Mouse (Mus musculus): Measurements from ENCODE around the gene Gng7.
A peak's percentile ranks its signal among the peaks of the same experiment; 100 is the strongest.

Gene Gng7

DNA sequence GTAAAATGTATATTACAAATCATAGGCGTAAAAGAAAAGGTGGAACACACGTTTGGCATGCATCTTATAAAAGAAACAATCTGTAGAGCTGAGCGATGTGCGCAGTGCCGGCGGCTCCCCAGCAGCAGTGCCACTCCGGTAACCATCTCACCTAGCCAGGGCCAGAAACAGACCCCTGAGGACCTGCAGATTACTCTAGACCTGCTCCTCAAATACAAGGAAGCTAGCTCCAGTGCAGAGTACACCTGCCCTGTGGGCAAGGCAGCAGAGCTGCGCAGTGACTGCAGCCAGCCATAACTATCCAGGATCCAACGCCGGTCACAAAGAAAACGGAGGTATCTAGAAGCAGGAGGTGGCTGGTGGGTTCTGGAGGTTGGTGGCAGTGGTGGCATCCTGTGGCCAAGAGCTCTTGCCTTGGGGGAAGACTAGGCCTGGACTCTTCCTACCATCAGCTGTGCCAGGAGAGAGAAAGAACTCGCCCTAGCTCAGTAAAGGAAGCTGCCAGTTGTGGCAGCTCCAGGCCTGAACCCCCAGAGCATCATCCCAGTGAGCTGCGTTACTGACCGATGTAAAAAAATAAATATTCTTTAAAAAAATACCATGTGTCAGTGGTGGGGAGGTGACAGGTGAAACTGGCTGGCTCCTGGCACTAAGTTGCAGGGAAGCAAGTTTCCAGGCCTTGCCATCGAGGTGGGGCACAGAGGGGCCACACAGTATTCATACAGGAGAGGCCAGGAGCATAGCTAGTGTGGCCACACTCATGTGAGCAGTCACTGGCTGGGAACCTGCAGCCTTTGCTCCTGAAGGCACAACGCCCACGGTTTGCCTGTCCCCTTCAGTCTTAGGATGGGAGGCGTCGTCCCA lies 113.1 kb downstream of the Gng7 start:
- DNase-seq (ENCODE audit: low spot score), result no peak

DNA sequence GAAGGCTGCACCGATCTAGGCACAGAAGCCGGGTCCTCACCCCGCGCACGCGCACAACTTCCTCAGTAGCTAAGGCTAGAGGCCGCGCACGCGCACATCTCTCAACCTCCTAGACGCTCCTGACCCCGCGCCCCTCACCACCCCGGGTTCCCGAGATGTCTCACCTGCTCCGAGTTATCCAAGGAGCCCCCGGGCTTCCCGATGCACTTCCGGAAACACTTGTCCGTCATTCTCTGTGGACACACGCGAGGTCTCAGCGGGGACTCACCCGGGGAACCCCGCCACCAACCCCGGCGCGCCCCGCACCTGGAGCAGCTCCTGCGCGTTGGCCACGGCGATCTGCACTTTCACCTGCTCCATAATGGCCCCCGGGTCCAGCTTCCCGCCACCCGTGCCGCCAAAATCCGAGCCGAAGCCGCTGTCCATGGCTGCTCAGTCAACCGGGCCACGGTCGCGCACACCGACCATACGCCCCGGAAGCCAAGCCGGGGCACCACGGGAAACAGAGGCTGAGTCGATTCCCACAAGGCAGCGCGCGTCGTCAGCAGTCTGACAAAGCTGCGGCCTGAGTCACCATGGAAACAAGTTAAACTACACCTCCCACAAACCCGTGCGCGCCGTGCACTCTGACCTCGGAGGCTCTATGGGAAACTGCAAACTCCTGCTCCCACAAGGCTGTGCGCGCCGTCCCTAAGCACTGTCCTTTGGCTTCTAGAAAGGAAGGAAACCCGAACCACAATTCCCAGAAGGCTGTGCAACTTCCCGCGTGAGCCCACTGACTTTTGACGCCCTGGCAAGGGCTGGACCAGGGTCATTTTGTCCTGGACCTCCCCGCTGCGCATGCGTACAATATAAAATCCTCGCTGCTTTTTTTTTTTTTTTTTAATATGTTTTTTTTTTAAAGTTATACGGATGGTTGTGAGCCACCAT lies 114.2 kb downstream of the Gng7 start, which contains the start of gene Timm13:
Gene Timm13, minus strand, starts transcription at position 652 of the 930 bp plus-strand sequence.
- DNase-seq (ENCODE audit: low spot score), result peak; percentile 98

DNA sequence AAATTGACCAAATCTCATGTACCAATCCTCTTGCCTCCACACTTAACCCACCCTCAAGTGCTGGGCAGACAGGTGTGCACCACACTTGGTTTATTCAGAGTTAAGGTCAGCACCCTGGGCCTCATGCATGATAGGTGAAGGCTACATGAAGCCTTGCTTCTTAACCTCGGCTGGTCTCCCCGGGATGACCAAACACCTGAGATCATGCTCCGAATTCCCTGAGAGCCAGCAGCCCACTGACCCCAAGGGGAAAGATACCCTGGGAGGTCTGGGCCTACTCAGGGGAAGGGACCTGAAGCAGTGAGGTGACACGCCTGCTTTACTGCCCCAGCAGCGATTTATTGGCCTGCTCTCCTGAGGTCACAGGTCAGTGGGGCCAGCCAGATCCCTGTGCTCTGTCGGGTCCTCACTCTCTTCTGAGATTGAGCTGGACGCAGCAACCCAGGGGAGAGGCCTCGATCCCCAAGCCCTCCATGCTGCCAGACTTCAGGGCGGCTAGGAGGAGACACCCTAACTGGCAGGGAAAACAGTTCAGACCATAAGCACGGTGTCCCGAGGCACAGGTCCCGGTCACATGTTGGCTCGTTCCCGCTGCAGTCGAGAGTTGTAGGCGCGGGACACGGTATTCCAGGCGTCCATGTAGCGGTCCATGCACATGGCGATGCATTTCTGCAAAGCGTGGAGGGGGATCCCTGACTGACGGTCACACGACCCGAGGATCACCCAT lies 115.0 kb downstream of the Gng7 start:
- no peak for DNase-seq (ENCODE audit: low spot score)

DNA sequence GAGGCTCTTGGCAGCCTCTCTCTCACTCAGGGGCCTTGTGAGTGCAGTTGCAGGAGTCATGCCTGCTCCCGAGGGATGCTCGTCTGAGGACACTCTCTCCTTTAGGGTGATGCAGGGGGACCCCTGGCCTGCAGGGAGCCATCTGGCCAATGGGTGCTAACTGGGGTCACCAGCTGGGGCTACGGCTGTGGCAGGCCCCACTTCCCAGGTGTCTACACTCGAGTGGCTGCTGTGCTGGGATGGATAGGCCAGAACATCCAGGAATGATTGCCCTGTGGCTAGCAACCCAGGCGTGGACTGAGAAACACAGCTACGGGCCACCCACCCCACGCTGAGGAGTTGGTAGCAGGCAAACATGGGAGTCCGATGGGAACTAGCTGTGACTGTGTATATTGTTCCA lies 115.7 kb downstream of the Gng7 start:
- DNase-seq (ENCODE audit: low spot score), result no peak
